Mouse (Mus musculus): Measurements from ENCODE around the gene Clca2.
"Not testable (repeated sequence)": the region's sequence is repeated elsewhere in the genome, so short reads cannot be mapped to it uniquely, and the experiment has no call there.

- TF ChIP-seq CTCF, POLR2A (IDR thresholded peaks at IDR 0.05; ENCODE audit: extremely low read depth, insufficient read depth, low read length): not testable (repeated sequence)
Observed at GRCm38 (mm10) chr3:145055138-145055537, 44.1 kb downstream of the Clca2 start.

All from cortical plate, adult 2 months (tissue).